Mouse (Mus musculus): ENCODE measurements at regions not wholly inside any gene's neighbourhood (a gene's known extent, or its start where the extent isn't known, plus 50 kb on each side); places are given as distances from the start of the nearest gene placed in this dataset.
"Not testable (repeated sequence)": the region's sequence is repeated elsewhere in the genome, so short reads cannot be mapped to it uniquely, and the experiment has no call there.

GRCm38 (mm10) chr14:58274440-58274839 lies 204.1 kb downstream of the Fgf9 start:
- not testable (repeated sequence) for TF ChIP-seq CTCF, EP300 (IDR thresholded peaks at IDR 0.05; ENCODE audit: low read depth)
